Mouse (Mus musculus) embryonic facial prominence, embryonic 15.5 days (tissue): Measurements from ENCODE around the gene Slc16a7. TPM values are rescaled to one million over a fixed set of nuclear protein-coding genes. Genes with fewer than 3 reads are reported as not detected.

ENCODE experiments used
- ATAC-seq: fragments of 200-750 bp; cut with Nextera tagmentation; 2 replicates; pipeline ENCODE4 v1.8.0; 2017; ENCODE audit warnings: low read depth, moderate TSS enrichment; ENCODE audit not compliant: insufficient number of reproducible peaks, low FRiP score, low TSS enrichment
- H3K27ac ChIP-seq: fragments of 300-500 bp; sonication (generic); replicated peaks from 2 replicates; pipeline ENCODE4 v1.5.1; 2015; ENCODE audit warnings: mild to moderate bottlenecking, inconsistent platforms
- H3K27me3 ChIP-seq: fragments of 300-500 bp; sonication (generic); 2 replicates; pipeline ENCODE4 v1.6.1; 2015; ENCODE audit warnings: inconsistent platforms
- H3K36me3 ChIP-seq: fragments of 300-500 bp; sonication (generic); 2 replicates; pipeline ENCODE4 v1.6.1; 2015; ENCODE audit warnings: mild to moderate bottlenecking, inconsistent platforms
- H3K4me1 ChIP-seq: fragments of 300-500 bp; sonication (generic); 2 replicates; pipeline ENCODE4 v1.6.1; 2015; ENCODE audit warnings: inconsistent platforms
- H3K4me2 ChIP-seq: fragments of 300-500 bp; sonication (generic); replicated peaks from 2 replicates; pipeline ENCODE4 v1.6.1; 2015; ENCODE audit warnings: mild to moderate bottlenecking, inconsistent platforms
- H3K4me3 ChIP-seq: fragments of 300-500 bp; sonication (generic); replicated peaks from 2 replicates; pipeline ENCODE4 v1.5.1; 2015; ENCODE audit warnings: mild to moderate bottlenecking, inconsistent platforms
- H3K9ac ChIP-seq: fragments of 300-500 bp; sonication (generic); 2 replicates; pipeline ENCODE4 v1.6.1; 2015; ENCODE audit warnings: inconsistent platforms
- H3K9me3 ChIP-seq: fragments of 300-500 bp; sonication (generic); replicated peaks from 2 replicates; pipeline ENCODE4 v1.6.1; 2016; ENCODE audit warnings: inconsistent platforms
- WGBS: fragments of 180-500 bp; shearing (Covaris S2); methylation state at CpG from one replicate; pipeline ENCODE4 v1.1.7; 2015; 5-methylcytosine and 5-hydroxymethylcytosine counted together
- polyA plus RNA-seq: library from polyadenylated mRNA; unstranded; fragments of >200 nt; fragmentation: Nextera tagmentation; extraction: Ambion mirVana; gene quantifications from 2 replicates; pipeline ENCODE4 v1.2.1, GENCODE M21; 2015

Slc16a7 gene
- polyA plus RNA-seq = 9.1 and 9.4 TPM in 2 replicates

DNA sequence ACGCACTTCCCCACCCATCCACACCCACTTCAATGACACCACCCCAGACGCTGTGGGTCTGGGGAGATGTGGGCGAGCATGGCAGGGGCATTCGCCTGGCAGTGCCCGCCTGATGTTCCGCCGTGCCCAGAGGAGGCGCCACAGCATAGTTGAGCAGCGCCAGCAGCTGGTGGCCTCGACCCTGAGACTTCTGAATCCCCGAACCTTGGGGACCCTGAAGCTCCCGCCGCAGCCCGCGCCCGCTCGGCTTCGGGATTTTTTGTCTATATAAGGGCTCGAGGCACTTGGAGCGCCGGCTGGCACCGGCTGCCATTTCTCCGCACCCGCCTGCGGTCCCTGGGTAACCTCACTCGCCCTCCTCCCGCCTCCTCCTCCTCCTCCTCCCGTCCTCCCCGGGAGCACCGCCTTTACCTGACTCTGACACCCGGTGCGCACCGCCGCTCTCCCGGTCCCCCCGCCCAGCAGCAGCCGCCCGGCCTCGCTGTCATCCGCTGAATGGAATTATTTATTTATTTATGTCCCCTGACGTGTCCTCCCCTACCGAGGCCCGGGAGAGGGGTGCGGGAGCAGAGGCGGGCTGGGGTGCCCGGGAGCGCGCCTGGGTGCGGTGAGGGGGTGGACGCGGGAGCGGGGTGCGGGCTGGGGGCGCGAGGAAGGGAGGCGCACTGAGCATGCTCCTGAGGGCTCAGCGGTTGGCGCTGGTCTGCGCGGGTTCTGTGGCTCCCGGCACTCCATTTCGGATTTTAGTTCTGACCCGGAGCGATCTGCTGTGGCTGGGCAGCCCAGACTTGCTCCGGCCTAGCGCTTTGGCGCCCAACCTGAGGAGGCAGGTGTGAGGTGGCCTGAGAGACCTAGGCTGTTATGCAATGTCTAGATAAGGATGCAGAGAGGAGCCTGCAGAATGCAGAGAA is at the start of gene Slc16a7:
Slc16a7 (minus strand) TSS at position 590 of the 911 bp plus-strand sequence.
- Histone ChIP-seq H3K9ac (peak within 1 kb of the TSS; percentile 52), H3K4me2 (peak within 1 kb of the TSS; percentile 90), H3K36me3 (no peaks in the 10 kb centered on the region), H3K4me3 (peak within 1 kb of the TSS; percentile 77), H3K27ac (peak within 1 kb of the TSS; percentile 79), H3K9me3 (no peaks in the 10 kb centered on the region), H3K4me1 (peaks cover 18% of the 10 kb centered on the region), H3K27me3 (no peaks in the 10 kb centered on the region)
- under 1% methylated on average over 66 of the region's 67 CpGs for WGBS
- ATAC-seq = peak; percentile 90

DNA sequence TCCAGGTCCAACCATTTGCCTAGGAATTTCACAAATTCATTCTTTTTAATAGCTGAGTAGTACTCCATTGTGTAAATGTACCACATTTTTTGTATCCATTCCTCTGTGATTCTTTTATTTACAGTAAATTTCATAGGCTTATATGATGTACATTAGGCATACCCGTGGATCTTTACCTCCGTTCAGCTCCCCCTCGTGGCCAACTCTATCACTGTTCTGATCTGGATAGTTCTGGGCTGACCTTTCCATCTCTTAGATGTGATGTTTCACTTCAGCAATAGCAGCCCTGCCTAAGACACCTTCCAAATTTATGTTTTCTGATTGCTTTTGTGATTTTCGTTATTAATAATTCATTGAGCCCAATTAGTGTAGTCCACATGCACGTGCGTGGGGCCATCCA is 29.5 kb upstream of the Slc16a7 start:
- H3K27me3 ChIP-seq = no peaks in the 10 kb centered on the region
- H3K4me1 ChIP-seq = no peaks in the 10 kb centered on the region
- H3K9me3 ChIP-seq = no peaks in the 10 kb centered on the region
- no peaks in the 10 kb centered on the region for H3K36me3 ChIP-seq
- WGBS = 80% methylated on average over 6 of the region's 6 CpGs
- no peak overlapping the region for H3K9ac ChIP-seq
- ATAC-seq = no peak
- H3K4me2 ChIP-seq = no peak overlapping the region
- no peak overlapping the region for H3K4me3 ChIP-seq
- no peak overlapping the region for H3K27ac ChIP-seq

DNA sequence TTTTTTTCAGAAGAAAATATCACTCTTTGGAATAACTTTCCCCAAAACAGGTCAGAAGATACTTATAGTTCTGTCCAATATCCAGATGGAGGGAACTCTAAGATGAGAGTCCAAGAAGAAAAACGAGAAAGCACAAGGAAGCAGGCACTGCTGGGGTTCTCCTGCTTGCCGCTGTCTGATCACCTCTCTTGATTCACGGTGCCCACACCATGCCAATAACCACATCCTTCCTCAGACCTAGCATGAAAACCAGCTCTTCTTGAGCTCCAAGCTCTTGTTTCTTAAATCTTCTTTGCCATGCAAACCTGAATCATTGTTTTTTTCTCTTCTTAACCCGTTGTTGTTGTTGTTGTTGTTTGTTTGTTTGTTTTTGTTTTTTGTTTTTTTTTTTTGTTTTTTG is 10.5 kb upstream of the Slc16a7 start:
- WGBS = 82% methylated on average over 4 of the region's 4 CpGs
- H3K27ac ChIP-seq = no peak overlapping the region
- no peaks in the 10 kb centered on the region for H3K9me3 ChIP-seq
- H3K36me3 ChIP-seq = no peaks in the 10 kb centered on the region
- H3K9ac ChIP-seq = no peak overlapping the region
- no peak overlapping the region for H3K4me2 ChIP-seq
- H3K27me3 ChIP-seq = no peaks in the 10 kb centered on the region
- no peaks in the 10 kb centered on the region for H3K4me1 ChIP-seq
- no peak overlapping the region for H3K4me3 ChIP-seq
- ATAC-seq = no peak

DNA sequence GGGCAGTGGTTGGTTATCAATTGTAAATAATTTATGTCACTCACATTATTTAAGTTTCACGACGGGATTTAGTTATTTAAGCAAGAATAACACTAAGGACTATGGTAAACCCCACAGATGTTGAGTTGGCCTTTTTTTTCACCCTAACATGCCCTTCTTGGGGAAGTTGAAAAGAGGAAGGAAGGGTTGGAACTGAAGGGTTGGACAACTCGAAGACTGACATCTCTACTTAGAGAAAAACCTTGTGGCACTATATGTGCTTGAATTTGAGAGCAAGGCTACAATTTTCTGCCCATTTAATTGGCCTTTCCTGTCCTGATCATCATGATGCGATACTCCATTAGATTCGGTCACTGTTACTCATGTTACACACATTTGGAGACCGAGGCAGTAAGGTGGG is 746 bp upstream of the Slc16a7 start:
- Histone ChIP-seq H3K9ac (no peak overlapping the region), H3K27ac (no peak overlapping the region), H3K4me2 (peak overlapping the region; percentile 90), H3K27me3 (no peaks in the 10 kb centered on the region), H3K36me3 (no peaks in the 10 kb centered on the region), H3K4me3 (peak overlapping the region; percentile 77; the same call in 1 of the 2 replicates), H3K9me3 (no peaks in the 10 kb centered on the region), H3K4me1 (peaks cover 18% of the 10 kb centered on the region)
- WGBS = 79% methylated on average over 6 of the region's 6 CpGs
- ATAC-seq = no peak

DNA sequence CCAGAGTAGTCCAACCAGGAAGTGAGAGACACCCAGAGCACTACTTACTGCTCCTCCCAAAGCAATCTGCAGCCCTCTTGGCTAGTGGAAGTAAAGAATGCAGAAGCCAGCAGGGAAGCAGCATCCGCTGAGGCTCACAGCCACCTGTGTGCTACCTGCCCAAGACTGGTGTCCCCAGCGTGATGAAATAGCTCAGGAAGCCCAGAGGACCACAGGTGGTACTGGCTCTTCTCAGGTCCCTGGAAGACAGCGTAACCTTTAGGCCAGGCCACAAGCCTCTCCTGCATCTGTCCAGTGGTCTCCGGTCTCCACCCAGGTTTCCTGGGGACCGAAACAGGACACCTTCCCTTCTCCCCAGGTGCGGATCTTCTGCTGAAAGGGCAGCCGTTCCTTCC is 787 bp downstream of the Slc16a7 start:
- ATAC-seq = no peak

DNA sequence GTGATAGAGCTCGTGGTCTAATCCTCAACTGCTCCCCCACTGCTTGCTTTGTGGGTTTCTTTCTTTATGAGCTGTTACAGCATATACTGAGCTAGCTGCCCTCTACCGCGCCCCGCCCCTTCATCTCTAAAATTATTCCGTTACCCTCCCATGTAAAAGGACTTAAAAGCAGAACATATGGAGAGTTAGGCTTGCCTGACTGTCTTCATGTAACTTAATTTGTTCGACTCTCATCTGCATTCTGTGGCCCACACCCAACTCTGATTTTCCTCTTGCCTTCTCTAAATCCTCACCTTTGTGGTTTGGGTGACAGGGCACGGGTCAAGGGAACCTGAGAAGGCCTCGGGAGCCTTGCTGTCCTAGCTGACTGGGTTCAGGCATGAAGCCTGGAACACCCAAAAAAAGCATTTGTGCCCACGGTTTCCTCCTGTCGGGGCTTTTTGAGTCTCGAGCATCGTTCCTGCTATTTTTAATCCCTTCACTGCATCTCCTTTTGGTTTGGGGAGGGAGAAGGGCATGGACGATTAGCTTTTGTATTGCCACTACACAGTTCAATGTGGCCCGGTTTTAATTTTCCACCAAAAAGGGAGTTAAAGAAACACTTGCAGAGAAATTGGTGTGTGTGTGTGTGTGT is 1.4 kb downstream of the Slc16a7 start:
- Histone ChIP-seq H3K4me1 (peaks cover 18% of the 10 kb centered on the region), H3K27ac (peak overlapping the region; percentile 79; the same call in 1 of the 2 replicates), H3K9ac (no peak overlapping the region), H3K4me3 (peak overlapping the region; percentile 77; the same call in 1 of the 2 replicates), H3K9me3 (no peaks in the 10 kb centered on the region), H3K36me3 (no peaks in the 10 kb centered on the region), H3K4me2 (peak overlapping the region; percentile 90), H3K27me3 (no peaks in the 10 kb centered on the region)
- 30% methylated on average over 14 of the region's 14 CpGs for WGBS
- no peak for ATAC-seq

More for the DNA sequence above, 787 bp downstream of the Slc16a7 start:
- peak overlapping the region; percentile 52 for H3K9ac ChIP-seq
- H3K9me3 ChIP-seq = no peaks in the 10 kb centered on the region
- peak overlapping the region; percentile 77 for H3K4me3 ChIP-seq
- H3K4me1 ChIP-seq = peaks cover 18% of the 10 kb centered on the region
- peak overlapping the region; percentile 79 for H3K27ac ChIP-seq
- WGBS = 19% methylated on average over 7 of the region's 7 CpGs
- no peaks in the 10 kb centered on the region for H3K27me3 ChIP-seq
- no peaks in the 10 kb centered on the region for H3K36me3 ChIP-seq
- H3K4me2 ChIP-seq = peak overlapping the region; percentile 90

DNA sequence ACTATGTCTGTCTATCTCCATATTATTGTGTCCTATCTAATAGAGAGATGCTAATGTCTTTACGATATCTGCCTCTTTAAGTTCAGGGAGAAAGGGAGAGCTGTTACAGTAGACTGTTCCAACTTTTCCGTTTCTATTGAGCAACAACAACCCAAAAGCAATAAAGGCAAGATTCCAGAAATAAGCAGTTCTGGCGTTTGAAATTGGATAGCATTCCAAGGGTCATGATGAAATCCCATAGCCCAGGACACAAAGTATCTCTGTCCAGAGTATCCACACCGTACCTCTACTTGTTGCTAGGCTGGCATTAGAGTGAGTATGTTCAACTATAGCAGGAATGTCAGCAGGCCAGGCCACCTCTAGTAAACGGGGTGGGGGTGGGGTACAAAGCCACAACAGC is 13.7 kb downstream of the Slc16a7 start:
- no peaks in the 10 kb centered on the region for H3K9me3 ChIP-seq
- H3K4me3 ChIP-seq = no peak overlapping the region
- WGBS = 69% methylated on average over 5 of the region's 5 CpGs
- no peaks in the 10 kb centered on the region for H3K36me3 ChIP-seq
- H3K9ac ChIP-seq = no peak overlapping the region
- ATAC-seq = no peak
- no peak overlapping the region for H3K27ac ChIP-seq
- H3K4me2 ChIP-seq = no peak overlapping the region
- no peaks in the 10 kb centered on the region for H3K27me3 ChIP-seq
- no peaks in the 10 kb centered on the region for H3K4me1 ChIP-seq

DNA sequence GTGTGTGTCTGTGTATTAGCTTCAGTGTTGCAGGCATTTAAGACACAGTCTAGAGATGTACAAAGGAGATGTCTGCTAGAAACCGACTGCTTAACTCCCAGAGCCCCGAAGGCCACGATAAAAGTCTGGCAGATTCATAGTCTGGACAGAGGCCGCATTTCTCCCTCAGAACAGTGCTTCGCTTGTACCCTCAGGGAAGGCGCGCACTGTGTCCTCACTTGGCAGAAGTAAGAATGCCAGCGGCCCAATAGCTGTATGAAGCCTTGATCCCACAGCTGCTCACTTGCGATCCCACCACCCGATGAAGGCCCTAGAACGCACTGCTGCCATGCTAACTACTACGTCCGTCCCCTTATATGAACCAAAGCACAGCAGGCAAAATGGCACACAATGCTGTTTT is 16.6 kb downstream of the Slc16a7 start:
- Histone ChIP-seq H3K27ac (no peak overlapping the region), H3K4me1 (no peaks in the 10 kb centered on the region), H3K4me3 (no peak overlapping the region), H3K9me3 (no peaks in the 10 kb centered on the region), H3K9ac (no peak overlapping the region), H3K4me2 (no peak overlapping the region), H3K36me3 (no peaks in the 10 kb centered on the region), H3K27me3 (no peaks in the 10 kb centered on the region)
- WGBS = 88% methylated on average over 13 of the region's 13 CpGs
- no peak for ATAC-seq

DNA sequence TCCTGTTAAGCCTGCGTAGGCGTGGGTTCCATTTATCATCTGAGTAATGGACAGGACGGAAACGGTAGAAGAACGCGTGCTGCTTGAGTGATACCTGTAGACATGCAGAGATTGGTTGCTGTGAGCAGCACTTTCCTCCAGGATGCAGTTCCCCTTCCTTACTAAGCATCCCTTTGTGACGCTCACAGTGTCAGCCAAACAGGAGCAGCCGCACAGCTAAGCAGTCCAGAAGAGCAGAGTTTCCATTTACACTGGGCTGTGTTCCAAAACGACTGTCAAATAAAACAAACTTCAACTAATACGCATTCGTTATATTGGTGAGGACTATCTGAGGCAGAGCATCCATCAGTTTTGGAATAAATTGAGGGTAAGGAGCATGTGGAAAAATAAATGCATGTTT is 17.8 kb downstream of the Slc16a7 start:
- no peak overlapping the region for H3K4me3 ChIP-seq
- no peak overlapping the region for H3K4me2 ChIP-seq
- no peaks in the 10 kb centered on the region for H3K9me3 ChIP-seq
- no peak overlapping the region for H3K27ac ChIP-seq
- ATAC-seq = no peak
- no peaks in the 10 kb centered on the region for H3K27me3 ChIP-seq
- H3K9ac ChIP-seq = no peak overlapping the region
- WGBS = 69% methylated on average over 11 of the region's 11 CpGs
- no peaks in the 10 kb centered on the region for H3K36me3 ChIP-seq
- H3K4me1 ChIP-seq = no peaks in the 10 kb centered on the region

DNA sequence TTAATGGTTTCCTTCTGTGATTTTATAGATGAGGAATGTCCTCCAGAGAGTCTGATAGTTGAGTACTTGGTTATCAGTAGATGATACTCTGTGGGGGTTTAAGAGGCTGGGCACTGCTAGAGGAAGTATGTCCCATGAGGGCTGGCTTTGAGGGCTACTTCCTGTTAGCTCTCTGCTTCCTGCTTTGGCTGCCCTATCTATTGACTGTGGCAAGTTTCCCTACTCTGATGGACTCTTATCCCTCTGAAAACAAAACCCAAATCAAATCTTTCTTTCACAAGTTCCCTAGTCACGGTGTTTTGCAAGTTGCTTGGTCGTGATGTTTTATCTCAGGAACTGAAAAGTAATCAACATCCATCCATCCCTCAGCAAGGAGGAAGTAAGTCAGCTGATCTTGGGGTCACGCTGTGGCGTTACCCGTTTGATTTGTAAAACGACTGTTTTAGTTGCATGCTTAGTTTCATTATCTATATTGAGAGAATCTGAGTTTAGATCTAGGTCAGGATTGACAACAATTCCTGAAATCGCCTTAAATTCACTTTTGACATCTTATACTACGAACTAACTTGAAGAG is 19.1 kb downstream of the Slc16a7 start:
- Histone ChIP-seq H3K36me3 (no peaks in the 10 kb centered on the region), H3K9me3 (no peaks in the 10 kb centered on the region), H3K4me2 (no peak overlapping the region), H3K9ac (no peak overlapping the region), H3K4me3 (no peak overlapping the region), H3K27me3 (no peaks in the 10 kb centered on the region), H3K4me1 (no peaks in the 10 kb centered on the region), H3K27ac (no peak overlapping the region)
- ATAC-seq = no peak
- 78% methylated on average over 8 of the region's 8 CpGs for WGBS

DNA sequence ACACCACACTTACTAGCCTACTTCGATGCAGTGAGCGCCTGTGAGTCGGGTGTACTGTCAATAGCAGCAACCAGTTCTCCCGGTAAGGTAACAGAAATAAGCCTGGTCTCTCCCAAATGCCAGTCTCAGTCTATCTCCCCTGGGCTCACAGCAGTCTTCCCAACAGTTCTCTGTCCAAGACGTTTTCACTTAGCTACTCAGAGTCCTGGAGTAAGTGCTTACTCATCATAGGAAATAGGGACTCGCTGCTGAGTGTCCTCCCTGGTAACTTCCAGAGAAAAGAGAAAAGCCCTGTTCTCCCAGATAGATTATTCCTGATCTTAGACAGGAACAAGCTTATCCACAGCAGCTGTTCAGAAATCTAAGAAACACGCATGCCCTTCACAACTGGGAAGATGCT is 30.8 kb downstream of the Slc16a7 start:
- Histone ChIP-seq H3K27me3 (no peaks in the 10 kb centered on the region), H3K9me3 (no peaks in the 10 kb centered on the region), H3K4me3 (no peak overlapping the region), H3K27ac (no peak overlapping the region), H3K4me1 (no peaks in the 10 kb centered on the region), H3K4me2 (no peak overlapping the region), H3K9ac (no peak overlapping the region), H3K36me3 (no peaks in the 10 kb centered on the region)
- WGBS = 79% methylated on average over 7 of the region's 7 CpGs
- ATAC-seq = no peak
